Mouse (Mus musculus): ENCODE measurements around the gene Ccm2l.

Ccm2l gene

GRCm38 (mm10) chr2:153052700-153053351 is 12.9 kb upstream of the Ccm2l start:
- DNase-seq (ENCODE audit: low read depth, low spot score): no peak

GRCm38 (mm10) chr2:153053896-153054295 is 11.9 kb upstream of the Ccm2l start:
- no peak for DNase-seq (ENCODE audit: low read depth, low spot score)

GRCm38 (mm10) chr2:153055270-153055920 is 10.4 kb upstream of the Ccm2l start:
- peak; percentile 38 for DNase-seq (ENCODE audit: low read depth, low spot score)

- DNase-seq (ENCODE audit: low read depth, low spot score): no peak
Observed at GRCm38 (mm10) chr2:153058365-153058764, 7.4 kb upstream of the Ccm2l start.

GRCm38 (mm10) chr2:153060216-153060615 is 5.5 kb upstream of the Ccm2l start:
- no peak for DNase-seq (ENCODE audit: low read depth, low spot score)

GRCm38 (mm10) chr2:153063394-153063793 is 2.4 kb upstream of the Ccm2l start:
- DNase-seq (ENCODE audit: low read depth, low spot score): no peak

- DNase-seq (ENCODE audit: low read depth, low spot score): no peak
Observed at GRCm38 (mm10) chr2:153064190-153064970, 1.4 kb upstream of the Ccm2l start.

GRCm38 (mm10) chr2:153066991-153067390 is 1.2 kb downstream of the Ccm2l start:
- DNase-seq (ENCODE audit: low read depth, low spot score): no peak

GRCm38 (mm10) chr2:153070762-153071490 is 5.2 kb downstream of the Ccm2l start:
- DNase-seq (ENCODE audit: low read depth, low spot score): peak; percentile 30

- no peak for DNase-seq (ENCODE audit: low read depth, low spot score)
Observed at GRCm38 (mm10) chr2:153071491-153072184, 5.9 kb downstream of the Ccm2l start.

- DNase-seq (ENCODE audit: low read depth, low spot score): no peak
Observed at GRCm38 (mm10) chr2:153074651-153075050, 8.9 kb downstream of the Ccm2l start.

GRCm38 (mm10) chr2:153075961-153076360 is 10.2 kb downstream of the Ccm2l start:
- no peak for DNase-seq (ENCODE audit: low read depth, low spot score)

GRCm38 (mm10) chr2:153080841-153081523 is 15.2 kb downstream of the Ccm2l start:
- DNase-seq (ENCODE audit: low read depth, low spot score): peak; percentile 85

- DNase-seq (ENCODE audit: low read depth, low spot score): no peak
Observed at GRCm38 (mm10) chr2:153081866-153082265, 16.1 kb downstream of the Ccm2l start.

- no peak for DNase-seq (ENCODE audit: low read depth, low spot score)
Observed at GRCm38 (mm10) chr2:153083275-153083674, 17.5 kb downstream of the Ccm2l start.

- DNase-seq (ENCODE audit: low read depth, low spot score): no peak
Observed at GRCm38 (mm10) chr2:153083824-153084223, 18.1 kb downstream of the Ccm2l start.

- peak; percentile 30 for DNase-seq (ENCODE audit: low read depth, low spot score)
Observed at GRCm38 (mm10) chr2:153084261-153084976, 18.7 kb downstream of the Ccm2l start.

- no peak for DNase-seq (ENCODE audit: low read depth, low spot score)
Observed at GRCm38 (mm10) chr2:153085556-153085955, 19.8 kb downstream of the Ccm2l start.

- DNase-seq (ENCODE audit: low read depth, low spot score): no peak
Observed at GRCm38 (mm10) chr2:153086166-153086565, 20.4 kb downstream of the Ccm2l start.

- DNase-seq (ENCODE audit: low read depth, low spot score): no peak
Observed at GRCm38 (mm10) chr2:153087091-153087490, 21.3 kb downstream of the Ccm2l start.
